Mouse (Mus musculus): ENCODE measurements around the gene Tmigd1. TPM values are rescaled to one million over a fixed set of nuclear protein-coding genes. Genes with fewer than 3 reads are reported as not detected.
A peak's percentile ranks its signal among the peaks of the same experiment; 100 is the strongest.

Tmigd1 gene
- polyA plus RNA-seq, 1 experiment from 2014 or later = 0.44 TPM

GRCm38 (mm10) chr11:76945386-76946202 is 43.6 kb downstream of the Tmigd1 start:
- H3K9me3 ChIP-seq (ENCODE audit: low read length) = no peaks in the 10 kb centered on the region
- peak overlapping the region; percentile 87 for H3K27ac ChIP-seq (ENCODE audit: low read length)
- peak overlapping the region; percentile 79 for H3K4me2 ChIP-seq (replicated peaks; ENCODE audit: low read depth, low read length)
- no peaks in the 10 kb centered on the region; the same call in 1 of the 2 replicates for H3K4me1 ChIP-seq (ENCODE audit: insufficient read depth, low read depth, low read length)
- DNase-seq (ENCODE audit: low spot score) (peak; percentile 93), ATAC-seq (peak; percentile 96)
- no peaks in the 10 kb centered on the region for H3K36me3 ChIP-seq (ENCODE audit: insufficient read depth, low read length)
- TF ChIP-seq CTCF (IDR thresholded peaks at IDR 0.05) = no peak
- TF ChIP-seq EP300 (IDR thresholded peaks at IDR 0.05) = no peak
- H3K4me3 ChIP-seq (ENCODE audit: low read depth, low read length) = peak overlapping the region; percentile 79
- no peaks in the 10 kb centered on the region for H3K27me3 ChIP-seq (replicated peaks; ENCODE audit: insufficient read depth, low read length)
- WGBS = under 1% methylated on average over 48 of the region's 58 CpGs
- peak overlapping the region; percentile 72 for H3K9ac ChIP-seq (replicated peaks; ENCODE audit: low read depth)

- peak overlapping the region; percentile 87 for H3K27ac ChIP-seq (ENCODE audit: low read length)
- ATAC-seq = peak; percentile 16; the same call in 1 of the 2 replicates
- H3K27me3 ChIP-seq (replicated peaks; ENCODE audit: insufficient read depth, low read length) = no peaks in the 10 kb centered on the region
Measured at GRCm38 (mm10) chr11:76946203-76946585, 44.2 kb downstream of the Tmigd1 start.

GRCm38 (mm10) chr11:76953536-76953935 is 51.6 kb downstream of the Tmigd1 start:
- no peaks in the 10 kb centered on the region for H3K27me3 ChIP-seq (replicated peaks; ENCODE audit: insufficient read depth, low read length)
- 80% methylated on average over 2 of the region's 2 CpGs for WGBS
- no peak for TF ChIP-seq CTCF (IDR thresholded peaks at IDR 0.05)
- no peak for TF ChIP-seq EP300 (IDR thresholded peaks at IDR 0.05)
- no peak overlapping the region for H3K4me3 ChIP-seq (ENCODE audit: low read depth, low read length)
- no peak overlapping the region for H3K9ac ChIP-seq (replicated peaks; ENCODE audit: low read depth)
- H3K27ac ChIP-seq (ENCODE audit: low read length) = no peak overlapping the region
- ATAC-seq (no peak), DNase-seq (ENCODE audit: low spot score) (no peak)
- no peaks in the 10 kb centered on the region for H3K4me1 ChIP-seq (ENCODE audit: insufficient read depth, low read depth, low read length)
- H3K4me2 ChIP-seq (replicated peaks; ENCODE audit: low read depth, low read length) = no peak overlapping the region
- peaks cover 31% of the 10 kb centered on the region for H3K36me3 ChIP-seq (ENCODE audit: insufficient read depth, low read length)
- H3K9me3 ChIP-seq (ENCODE audit: low read length) = no peaks in the 10 kb centered on the region

More at GRCm38 (mm10) chr11:76946203-76946585, 44.2 kb downstream of the Tmigd1 start:
- no peak for TF ChIP-seq CTCF (IDR thresholded peaks at IDR 0.05)
- TF ChIP-seq EP300 (IDR thresholded peaks at IDR 0.05) = no peak
- Histone ChIP-seq H3K36me3 (ENCODE audit: insufficient read depth, low read length) (peaks cover 4% of the 10 kb centered on the region; the same call in 1 of the 2 replicates), H3K4me2 (replicated peaks; ENCODE audit: low read depth, low read length) (peak overlapping the region; percentile 79), H3K4me3 (ENCODE audit: low read depth, low read length) (peak overlapping the region; percentile 79), H3K9me3 (ENCODE audit: low read length) (no peaks in the 10 kb centered on the region), H3K9ac (replicated peaks; ENCODE audit: low read depth) (peak overlapping the region; percentile 72), H3K4me1 (ENCODE audit: insufficient read depth, low read depth, low read length) (no peaks in the 10 kb centered on the region; the same call in 1 of the 2 replicates)
- DNase-seq (ENCODE audit: low spot score) = peak; percentile 19
- WGBS = 2% methylated on average over 8 of the region's 8 CpGs

- ATAC-seq = no peak
- peaks cover 48% of the 10 kb centered on the region for H3K36me3 ChIP-seq (ENCODE audit: insufficient read depth, low read length)
Measured at GRCm38 (mm10) chr11:76965703-76966102, 63.7 kb downstream of the Tmigd1 start.

More at GRCm38 (mm10) chr11:76965703-76966102, 63.7 kb downstream of the Tmigd1 start:
- Histone ChIP-seq H3K9ac (replicated peaks; ENCODE audit: low read depth) (no peak overlapping the region), H3K27me3 (replicated peaks; ENCODE audit: insufficient read depth, low read length) (no peaks in the 10 kb centered on the region), H3K4me3 (ENCODE audit: low read depth, low read length) (no peak overlapping the region), H3K27ac (ENCODE audit: low read length) (no peak overlapping the region), H3K4me2 (replicated peaks; ENCODE audit: low read depth, low read length) (no peak overlapping the region), H3K4me1 (ENCODE audit: insufficient read depth, low read depth, low read length) (no peaks in the 10 kb centered on the region), H3K9me3 (ENCODE audit: low read length) (no peaks in the 10 kb centered on the region)
- no peak for DNase-seq (ENCODE audit: low spot score)
- WGBS = 90% methylated on average over 3 of the region's 3 CpGs
- no peak for TF ChIP-seq EP300 (IDR thresholded peaks at IDR 0.05)
- TF ChIP-seq CTCF (IDR thresholded peaks at IDR 0.05) = no peak

Other genes with a start within 250 kb of the Tmigd1 start
- not detected in 2 replicates for gene Bhlha9, start 229.7 kb upstream of the Tmigd1 start, polyA plus RNA-seq (2015; fragmentation: Nextera tagmentation; extraction: Ambion mirVana)
- gene Trarg1, start 222.4 kb upstream of the Tmigd1 start, polyA plus RNA-seq (2015; fragmentation: Nextera tagmentation; extraction: Ambion mirVana) = 4.7 and 7.1 TPM in 2 replicates
- gene Gosr1, start 138.6 kb upstream of the Tmigd1 start, polyA plus RNA-seq (2015; fragmentation: Nextera tagmentation; extraction: Ambion mirVana) = 19.5 and 21.6 TPM in 2 replicates
- 15.7 and 16.7 TPM in 2 replicates for gene Cpd, start 55.1 kb upstream of the Tmigd1 start, polyA plus RNA-seq (2015; fragmentation: Nextera tagmentation; extraction: Ambion mirVana)
- 90.2 and 98.7 TPM in 2 replicates for gene Blmh, start 22.6 kb downstream of the Tmigd1 start, polyA plus RNA-seq (2015; fragmentation: Nextera tagmentation; extraction: Ambion mirVana)
- gene Slc6a4, start 96.4 kb downstream of the Tmigd1 start, polyA plus RNA-seq (2015; fragmentation: Nextera tagmentation; extraction: Ambion mirVana) = 1.8 and 2.4 TPM in 2 replicates
- 58.5 and 59.7 TPM in 2 replicates for gene Nsrp1, start 176.3 kb downstream of the Tmigd1 start, polyA plus RNA-seq (2015; fragmentation: Nextera tagmentation; extraction: Ambion mirVana)

Measured in lung, postnatal 0 days (tissue).